Mouse (Mus musculus) hindbrain, postnatal 0 days (tissue): ENCODE data around the gene Ppp2r5c. TPM values are rescaled to one million over a fixed set of nuclear protein-coding genes. Genes with fewer than 3 reads are reported as not detected.

ENCODE experiments used
- ATAC-seq: fragments of 200-750 bp; cut with Nextera tagmentation; 2 replicates; pipeline ENCODE4 v1.8.0; 2017; ENCODE audit warnings: mild to moderate bottlenecking, moderate TSS enrichment, moderate library complexity
- DNase-seq: peaks from one replicate; pipeline ENCODE4 v3.0.0-alpha.2; 2015; ENCODE audit warnings: low spot score
- H3K27ac ChIP-seq: fragments of 300-500 bp; sonication (generic); 2 replicates; pipeline ENCODE4 v1.5.1; 2014; ENCODE audit warnings: mild to moderate bottlenecking
- H3K27me3 ChIP-seq: fragments of 300-500 bp; sonication (generic); 2 replicates; pipeline ENCODE4 v1.6.1; 2014; ENCODE audit warnings: low read length, mixed read lengths; ENCODE audit not compliant: insufficient read depth
- H3K36me3 ChIP-seq: fragments of 300-500 bp; sonication (generic); 2 replicates; pipeline ENCODE4 v1.6.1; 2014; ENCODE audit warnings: low read length, mixed read lengths; ENCODE audit not compliant: insufficient read depth
- H3K4me1 ChIP-seq: fragments of 300-500 bp; sonication (generic); 2 replicates; pipeline ENCODE4 v1.6.1; 2014; ENCODE audit warnings: antibody characterized with exemption, low read length, mixed read lengths; ENCODE audit not compliant: insufficient read depth
- H3K4me2 ChIP-seq: fragments of 300-500 bp; sonication (generic); 2 replicates; pipeline ENCODE4 v1.6.1; 2014; ENCODE audit warnings: low read depth, mild to moderate bottlenecking, low read length, moderate library complexity, mixed read lengths
- H3K4me3 ChIP-seq: fragments of 300-500 bp; sonication (generic); 2 replicates; pipeline ENCODE4 v1.5.1; 2014; ENCODE audit warnings: low read length
- H3K9ac ChIP-seq: fragments of 300-500 bp; sonication (generic); replicated peaks from 2 replicates; pipeline ENCODE4 v1.6.1; 2014; ENCODE audit warnings: mild to moderate bottlenecking, low read length, moderate library complexity, mixed read lengths
- H3K9me3 ChIP-seq: fragments of 300-500 bp; sonication (generic); 2 replicates; pipeline ENCODE4 v1.6.1; 2016; ENCODE audit warnings: low read length, mixed read lengths
- CTCF ChIP-seq: IDR thresholded peaks from 2 replicates; pipeline ENCODE4 v1.5.1; 2016; ENCODE audit warnings: antibody characterized with exemption, control low read depth, low read depth
- WGBS: fragments of 180-500 bp; shearing (Covaris S2); extraction: QIAGEN DNeasy Blood & Tissue Kit; methylation state at CpG from one replicate; pipeline ENCODE4 v1.1.7; 2014; 5-methylcytosine and 5-hydroxymethylcytosine counted together
- polyA plus RNA-seq: library from polyadenylated mRNA; unstranded; fragments of >200 nt; fragmentation: Nextera tagmentation; extraction: Ambion mirVana; gene quantifications from 2 replicates; pipeline ENCODE4 v1.2.1, GENCODE M21; 2015
- total RNA-seq: library from RNA; depleted of rRNA; stranded (reverse); fragments of >200 nt; gene quantifications from 2 replicates; pipeline ENCODE4 v1.2.3, GENCODE M21; 2014

The Ppp2r5c gene
- total and polyA plus RNA-seq, 2 experiments from 2014 or later = 108 to 163 TPM

- ATAC-seq (no peak), DNase-seq (no peak)
- Histone ChIP-seq H3K9ac (no peak overlapping the region), H3K36me3 (peaks cover 9% of the 10 kb centered on the region), H3K27me3 (no peaks in the 10 kb centered on the region), H3K9me3 (no peaks in the 10 kb centered on the region), H3K4me1 (no peaks in the 10 kb centered on the region), H3K4me3 (no peak overlapping the region), H3K27ac (no peak overlapping the region), H3K4me2 (no peak overlapping the region)
- no peak for TF ChIP-seq CTCF
- WGBS = 87% methylated on average over 8 of the region's 8 CpGs
Observed at GRCm38 (mm10) chr12:110573635-110574034, 126.7 kb downstream of the Ppp2r5c start.

- Histone ChIP-seq H3K9me3 (no peaks in the 10 kb centered on the region), H3K27me3 (no peaks in the 10 kb centered on the region), H3K27ac (no peak overlapping the region), H3K36me3 (no peaks in the 10 kb centered on the region; the same call in 1 of the 2 replicates), H3K4me2 (no peak overlapping the region), H3K4me1 (no peaks in the 10 kb centered on the region), H3K4me3 (no peak overlapping the region), H3K9ac (no peak overlapping the region)
- TF ChIP-seq CTCF = no peak
- ATAC-seq = no peak
- WGBS = 82% methylated on average over 4 of the region's 4 CpGs
- DNase-seq = no peak
Observed at GRCm38 (mm10) chr12:110575926-110576325, 129.0 kb downstream of the Ppp2r5c start.

- H3K9ac ChIP-seq = no peak overlapping the region
- WGBS = 83% methylated on average over 9 of the region's 9 CpGs
- no peak overlapping the region for H3K4me2 ChIP-seq
- no peak for ATAC-seq
- H3K4me3 ChIP-seq = no peak overlapping the region
- no peak for TF ChIP-seq CTCF
- H3K27ac ChIP-seq = no peak overlapping the region
- no peaks in the 10 kb centered on the region for H3K27me3 ChIP-seq
- no peaks in the 10 kb centered on the region for H3K4me1 ChIP-seq
- DNase-seq = no peak
- H3K9me3 ChIP-seq = no peaks in the 10 kb centered on the region
- H3K36me3 ChIP-seq = no peaks in the 10 kb centered on the region; the same call in 1 of the 2 replicates
Observed at GRCm38 (mm10) chr12:110578333-110578732, 131.4 kb downstream of the Ppp2r5c start.

GRCm38 (mm10) chr12:110588622-110589021 is 141.7 kb downstream of the Ppp2r5c start:
- no peak overlapping the region for H3K4me2 ChIP-seq
- H3K9ac ChIP-seq = no peak overlapping the region
- no peak overlapping the region for H3K4me3 ChIP-seq
- TF ChIP-seq CTCF = no peak
- H3K9me3 ChIP-seq = no peaks in the 10 kb centered on the region
- peaks cover 14% of the 10 kb centered on the region; the same call in 1 of the 2 replicates for H3K4me1 ChIP-seq
- DNase-seq (no peak), ATAC-seq (no peak)
- H3K36me3 ChIP-seq = no peaks in the 10 kb centered on the region
- H3K27ac ChIP-seq = no peak overlapping the region
- no peaks in the 10 kb centered on the region for H3K27me3 ChIP-seq
- WGBS = 79% methylated on average over 6 of the region's 6 CpGs

- Histone ChIP-seq H3K9ac (peak overlapping the region; percentile 75), H3K27ac (peak overlapping the region; percentile 93), H3K4me2 (peak overlapping the region; percentile 91), H3K4me3 (peak overlapping the region; percentile 60), H3K4me1 (peaks cover 14% of the 10 kb centered on the region; the same call in 1 of the 2 replicates), H3K9me3 (no peaks in the 10 kb centered on the region), H3K36me3 (no peaks in the 10 kb centered on the region), H3K27me3 (no peaks in the 10 kb centered on the region)
- WGBS = 2% methylated on average over 15 of the region's 15 CpGs
- ATAC-seq (peak; percentile 24; the same call in 1 of the 2 replicates), DNase-seq (no peak)
- TF ChIP-seq CTCF = no peak
Observed at GRCm38 (mm10) chr12:110590804-110591259, 143.9 kb downstream of the Ppp2r5c start.

- DNase-seq = peak; percentile 100
- WGBS = under 1% methylated on average over 56 of the region's 56 CpGs
- H3K27ac ChIP-seq = peak overlapping the region; percentile 93
- H3K4me1 ChIP-seq = peaks cover 14% of the 10 kb centered on the region; the same call in 1 of the 2 replicates
- H3K4me3 ChIP-seq = peak overlapping the region; percentile 60
- peak overlapping the region; percentile 75 for H3K9ac ChIP-seq
- no peaks in the 10 kb centered on the region for H3K27me3 ChIP-seq
- no peaks in the 10 kb centered on the region for H3K36me3 ChIP-seq
- peak; percentile 27; the same call in 1 of the 2 replicates for TF ChIP-seq CTCF
- H3K9me3 ChIP-seq = no peaks in the 10 kb centered on the region
- H3K4me2 ChIP-seq = peak overlapping the region; percentile 91
- peak; percentile 98 for ATAC-seq
Observed at GRCm38 (mm10) chr12:110591260-110591883, 144.5 kb downstream of the Ppp2r5c start.

- DNase-seq = peak; percentile 85
- Histone ChIP-seq H3K36me3 (no peaks in the 10 kb centered on the region), H3K4me2 (0 out of 2 replicates have a peak overlapping the region, but pooled peaks have one; percentile 7), H3K27ac (no peak overlapping the region), H3K4me3 (no peak overlapping the region), H3K27me3 (0 out of 2 replicates have a peak, but pooled peaks cover 4% of the 10 kb centered on the region), H3K9ac (no peak overlapping the region), H3K9me3 (no peaks in the 10 kb centered on the region), H3K4me1 (peaks cover 6% of the 10 kb centered on the region; the same call in 1 of the 2 replicates)
- 9% methylated on average over 7 of the region's 7 CpGs for WGBS
- ATAC-seq = no peak
- TF ChIP-seq CTCF = peak; percentile 82
Observed at GRCm38 (mm10) chr12:110598527-110598926, 151.6 kb downstream of the Ppp2r5c start.
